9 mouse cellular contexts compared by ENCODE assay signal in the genomic region with DNA sequence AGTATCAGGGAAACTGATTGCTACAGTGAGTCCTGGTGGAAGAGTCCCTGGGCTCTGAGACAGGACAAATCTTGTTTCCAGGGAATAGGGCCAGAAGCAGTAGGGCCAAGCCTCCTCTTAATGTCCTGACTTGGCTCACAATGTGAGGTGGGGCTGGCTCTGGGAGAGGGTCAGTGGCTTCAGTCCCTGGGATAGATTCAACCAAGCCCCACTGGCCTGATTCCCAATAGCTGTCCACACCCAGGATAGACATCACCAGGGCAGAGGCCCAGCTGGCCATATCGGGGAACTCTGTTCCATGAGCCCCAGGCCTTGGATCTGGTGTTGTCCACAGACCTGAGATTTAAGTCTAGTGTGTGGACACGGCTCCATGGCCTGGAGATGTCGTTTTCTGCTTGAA. TPM values are rescaled to one million over a fixed set of nuclear protein-coding genes. Genes with fewer than 3 reads are reported as not detected.
DNase-seq lines count a peak whose midpoint lies in the region; ATAC-seq lines count a peak whose summit lies in the region.
"Had no signal": no experiment of that assay in that cellular context is flagged by ENCODE, and none has a peak within 500 bp of the region (broad histone marks: within the 10 kb centered on the region; RNA-seq: fewer than 3 reads in every experiment).

No protein-coding gene starts in this region.

- DNase-seq in embryonic facial prominence, embryonic 10.5 days (ENCODE audit: low spot score) = no peak
- peak; percentile 70 for DNase-seq in urinary bladder, postnatal 25 days (ENCODE audit: low spot score)
- no peak for DNase-seq in urinary bladder, postnatal 10 days (ENCODE audit: low spot score)
- no peak for DNase-seq in neural tube, embryonic 10.5 days (ENCODE audit: extremely low spot score, low spot score)
- no peak for DNase-seq in frontal cortex, postnatal 25 days (ENCODE audit: low spot score in 2 of 2)

- H3K27me3 ChIP-seq in embryonic facial prominence, embryonic 15.5 days = no peaks in the 10 kb centered on the region
- H3K27me3 ChIP-seq in embryonic facial prominence, embryonic 10.5 days (replicated peaks; ENCODE audit: low read depth, poor library complexity, severe bottlenecking) = peaks cover 28% of the 10 kb centered on the region
- no peaks in the 10 kb centered on the region; the same call in 1 of the 2 replicates for H3K27me3 ChIP-seq in lung, embryonic 16.5 days (ENCODE audit: control insufficient read depth, insufficient read depth, low read depth, low read length)

- H3K9ac ChIP-seq in embryonic facial prominence, embryonic 15.5 days = no peak overlapping the region
- no peak overlapping the region; the same call in 1 of the 2 replicates for H3K9ac ChIP-seq in lung, embryonic 16.5 days (ENCODE audit: low read length)

- H3K36me3 ChIP-seq in embryonic facial prominence, embryonic 15.5 days = no peaks in the 10 kb centered on the region
- H3K36me3 ChIP-seq in embryonic facial prominence, embryonic 10.5 days (replicated peaks) = no peaks in the 10 kb centered on the region
- H3K36me3 ChIP-seq in lung, embryonic 16.5 days (ENCODE audit: control insufficient read depth, insufficient read depth, low read length) = no peaks in the 10 kb centered on the region
- H3K36me3 ChIP-seq: midbrain, embryonic 10.5 days had no signal

- H3K4me3 ChIP-seq in embryonic facial prominence, embryonic 15.5 days (replicated peaks) = no peak overlapping the region
- H3K4me3 ChIP-seq in embryonic facial prominence, embryonic 10.5 days = no peak overlapping the region
- H3K4me3 ChIP-seq in lung, embryonic 16.5 days (ENCODE audit: low read length) = no peak overlapping the region
- H3K4me3 ChIP-seq: midbrain, embryonic 10.5 days had no signal

- peaks cover 76% of the 10 kb centered on the region for H3K4me1 ChIP-seq in embryonic facial prominence, embryonic 15.5 days
- peaks cover 23% of the 10 kb centered on the region for H3K4me1 ChIP-seq in embryonic facial prominence, embryonic 10.5 days
- H3K4me1 ChIP-seq in lung, embryonic 16.5 days (replicated peaks; ENCODE audit: control insufficient read depth, insufficient read depth, low read length) = peaks cover 40% of the 10 kb centered on the region

- H3K9me3 ChIP-seq in embryonic facial prominence, embryonic 15.5 days (replicated peaks) = no peaks in the 10 kb centered on the region
- no peaks in the 10 kb centered on the region for H3K9me3 ChIP-seq in embryonic facial prominence, embryonic 10.5 days
- no peaks in the 10 kb centered on the region for H3K9me3 ChIP-seq in lung, embryonic 16.5 days (ENCODE audit: control insufficient read depth, low read length)
- H3K9me3 ChIP-seq: midbrain, embryonic 10.5 days had no signal

- WGBS in embryonic facial prominence, embryonic 15.5 days = 71% methylated on average over 3 of the region's 3 CpGs
- 83% methylated on average over 3 of the region's 3 CpGs for WGBS in embryonic facial prominence, embryonic 10.5 days
- 40% methylated on average over 3 of the region's 3 CpGs for WGBS in lung, embryonic 16.5 days

- ATAC-seq in embryonic facial prominence, embryonic 15.5 days (ENCODE audit: insufficient number of reproducible peaks, low FRiP score, low TSS enrichment, low read depth) = no peak
- peak; percentile 77 for ATAC-seq in lung, embryonic 16.5 days (ENCODE audit: low read depth)
- ATAC-seq in erythroblast, adult 5-6 weeks (replicated peaks; ENCODE audit: low FRiP score, poor library complexity, severe bottlenecking) = no peak

- no peak overlapping the region for H3K4me2 ChIP-seq in embryonic facial prominence, embryonic 15.5 days (replicated peaks)
- H3K4me2 ChIP-seq in lung, embryonic 16.5 days (ENCODE audit: low read depth, low read length) = no peak overlapping the region

- H3K27ac ChIP-seq in embryonic facial prominence, embryonic 15.5 days (replicated peaks) = 0 out of 2 replicates have a peak overlapping the region, but pooled peaks have one; percentile 22
- no peak overlapping the region for H3K27ac ChIP-seq in embryonic facial prominence, embryonic 10.5 days (replicated peaks)
- peak overlapping the region; percentile 93 for H3K27ac ChIP-seq in lung, embryonic 16.5 days (ENCODE audit: low read length)
- H3K27ac ChIP-seq: midbrain, embryonic 10.5 days had no signal

RNA-seq across cellular contexts. Expression of a gene that starts 21.5 kb away (rescaled TPM):
- 327 and 340 TPM in 2 replicates for polyA plus RNA-seq in embryonic facial prominence, embryonic 15.5 days (2015; fragmentation: Nextera tagmentation; extraction: Ambion mirVana)
- 13.6 and 18.9 TPM in 2 replicates for polyA plus RNA-seq in embryonic facial prominence, embryonic 10.5 days (2016; fragmentation: Nextera tagmentation; extraction: Ambion mirVana)
- polyA plus RNA-seq in lung, embryonic 16.5 days (2015; fragmentation: Nextera tagmentation; extraction: Ambion mirVana) = 241 and 277 TPM in 2 replicates
- total RNA-seq in erythroblast, adult 5-6 weeks (2015; ENCODE audit: low replicate concordance) = 15.0 and 16.7 TPM in 2 replicates
- total RNA-seq in erythroblast, adult 5-6 weeks (2017; ENCODE audit: low replicate concordance) = 19.7 and 23.1 TPM in 2 replicates

RNA-seq across cellular contexts. Expression of a gene that starts 59.1 kb away (rescaled TPM):
- polyA plus RNA-seq in embryonic facial prominence, embryonic 15.5 days (2015; fragmentation: Nextera tagmentation; extraction: Ambion mirVana) = 32.1 and 37.3 TPM in 2 replicates
- polyA plus RNA-seq in embryonic facial prominence, embryonic 10.5 days (2016; fragmentation: Nextera tagmentation; extraction: Ambion mirVana) = 18.0 and 18.9 TPM in 2 replicates
- 67.1 and 75.1 TPM in 2 replicates for polyA plus RNA-seq in lung, embryonic 16.5 days (2015; fragmentation: Nextera tagmentation; extraction: Ambion mirVana)
- 374 and 432 TPM in 2 replicates for total RNA-seq in erythroblast, adult 5-6 weeks (2015; ENCODE audit: low replicate concordance)
- total RNA-seq in erythroblast, adult 5-6 weeks (2017; ENCODE audit: low replicate concordance) = 642 and 716 TPM in 2 replicates

Comparison
In these comparisons a context has a peak if more than half of its experiments do, and no peak if none do; other contexts are left out.
1. RNA of a gene that starts 21.5 kb away (polyA plus RNA-seq): 327 to 340 TPM in embryonic facial prominence, embryonic 15.5 days and 241 to 277 TPM in lung, embryonic 16.5 days; 13.6 to 18.9 TPM in embryonic facial prominence, embryonic 10.5 days; every median in the first group is over 10 times any median in the second.